Mouse (Mus musculus): ENCODE results near the gene Trib2. TPM values are rescaled to one million over a fixed set of nuclear protein-coding genes. Genes with fewer than 3 reads are reported as not detected.

Trib2 gene
- polyA plus RNA-seq, 1 experiment from 2014 or later: 51.7 TPM

GRCm38 (mm10) chr12:15758866-15759265, 57.9 kb downstream of the Trib2 start:
- H3K36me3 ChIP-seq: no peaks in the 10 kb centered on the region
- no peak overlapping the region for H3K27ac ChIP-seq
- no peaks in the 10 kb centered on the region for H3K4me1 ChIP-seq
- H3K27me3 ChIP-seq: no peaks in the 10 kb centered on the region
- ATAC-seq (ENCODE audit: insufficient number of reproducible peaks, low FRiP score, low TSS enrichment, low read depth): no peak
- no peak overlapping the region for H3K4me2 ChIP-seq
- no peak overlapping the region for H3K4me3 ChIP-seq
- H3K9me3 ChIP-seq: no peaks in the 10 kb centered on the region
- 41% methylated on average over 2 of the region's 2 CpGs for WGBS
- H3K9ac ChIP-seq: no peak overlapping the region

- ATAC-seq (ENCODE audit: insufficient number of reproducible peaks, low FRiP score, low TSS enrichment, low read depth): no peak
- Histone ChIP-seq H3K9me3 (no peaks in the 10 kb centered on the region), H3K27ac (no peak overlapping the region), H3K36me3 (no peaks in the 10 kb centered on the region), H3K9ac (no peak overlapping the region), H3K27me3 (no peaks in the 10 kb centered on the region), H3K4me3 (no peak overlapping the region), H3K4me1 (no peaks in the 10 kb centered on the region), H3K4me2 (no peak overlapping the region)
- WGBS: 78% methylated on average over 8 of the region's 8 CpGs
Measured at GRCm38 (mm10) chr12:15757351-15757750, 59.4 kb downstream of the Trib2 start.

- H3K36me3 ChIP-seq: no peaks in the 10 kb centered on the region
- H3K4me3 ChIP-seq: no peak overlapping the region
- no peaks in the 10 kb centered on the region for H3K9me3 ChIP-seq
- 30% methylated on average over 2 of the region's 2 CpGs for WGBS
- no peak overlapping the region for H3K4me2 ChIP-seq
- no peaks in the 10 kb centered on the region for H3K27me3 ChIP-seq
- no peak for ATAC-seq (ENCODE audit: insufficient number of reproducible peaks, low FRiP score, low TSS enrichment, low read depth)
- H3K4me1 ChIP-seq: no peaks in the 10 kb centered on the region
- H3K9ac ChIP-seq: no peak overlapping the region
- no peak overlapping the region for H3K27ac ChIP-seq
Measured at GRCm38 (mm10) chr12:15755030-15755690, 61.6 kb downstream of the Trib2 start.

GRCm38 (mm10) chr12:15754602-15755001, 62.1 kb downstream of the Trib2 start:
- WGBS: 49% methylated on average over 2 of the region's 2 CpGs
- H3K9me3 ChIP-seq: no peaks in the 10 kb centered on the region
- no peak overlapping the region for H3K4me3 ChIP-seq
- H3K27me3 ChIP-seq: no peaks in the 10 kb centered on the region
- no peak overlapping the region for H3K4me2 ChIP-seq
- no peak for ATAC-seq (ENCODE audit: insufficient number of reproducible peaks, low FRiP score, low TSS enrichment, low read depth)
- H3K9ac ChIP-seq: no peak overlapping the region
- no peak overlapping the region for H3K27ac ChIP-seq
- no peaks in the 10 kb centered on the region for H3K36me3 ChIP-seq
- H3K4me1 ChIP-seq: no peaks in the 10 kb centered on the region

- no peak for ATAC-seq (ENCODE audit: insufficient number of reproducible peaks, low FRiP score, low TSS enrichment, low read depth)
- no peak overlapping the region for H3K4me2 ChIP-seq
- H3K36me3 ChIP-seq: no peaks in the 10 kb centered on the region
- no peaks in the 10 kb centered on the region for H3K9me3 ChIP-seq
- WGBS: 11% methylated on average over 4 of the region's 4 CpGs
- no peak overlapping the region for H3K9ac ChIP-seq
- H3K27ac ChIP-seq: no peak overlapping the region
- H3K27me3 ChIP-seq: no peaks in the 10 kb centered on the region
- H3K4me1 ChIP-seq: no peaks in the 10 kb centered on the region
- no peak overlapping the region for H3K4me3 ChIP-seq
Measured at GRCm38 (mm10) chr12:15749646-15750195, 67.0 kb downstream of the Trib2 start.

- H3K27ac ChIP-seq: no peak overlapping the region
- H3K9me3 ChIP-seq: no peaks in the 10 kb centered on the region
- H3K4me3 ChIP-seq: no peak overlapping the region
- 62% methylated on average over 10 of the region's 10 CpGs for WGBS
- no peak overlapping the region for H3K4me2 ChIP-seq
- no peak overlapping the region for H3K9ac ChIP-seq
- no peaks in the 10 kb centered on the region for H3K4me1 ChIP-seq
- H3K36me3 ChIP-seq: no peaks in the 10 kb centered on the region
- no peak for ATAC-seq (ENCODE audit: insufficient number of reproducible peaks, low FRiP score, low TSS enrichment, low read depth)
- H3K27me3 ChIP-seq: no peaks in the 10 kb centered on the region
Measured at GRCm38 (mm10) chr12:15745752-15746151, 71.0 kb downstream of the Trib2 start.

Small RNAs within 50 kb of the gene (microRNA-seq; reads per million reads assigned to microRNA genes)
- not detected for gene Mir6387

Data from limb, embryonic 15.5 days (tissue).